Mouse (Mus musculus): Measurements from ENCODE around the gene Dhrs4.

GRCm38 (mm10) chr14:55470806-55471205 lies 7.8 kb upstream of the Dhrs4 start:
- TF ChIP-seq CTCF (IDR thresholded peaks at IDR 0.05; ENCODE audit: low read depth, low read length) = no peak
- TF ChIP-seq POLR2A (IDR thresholded peaks at IDR 0.05; ENCODE audit: insufficient read depth, low read length) = no peak
- peak; percentile 61; the same call in 1 of the 2 replicates for TF ChIP-seq EP300 (IDR thresholded peaks at IDR 0.05; ENCODE audit: insufficient read depth, low read depth, low read length)

Data from ES-Bruce4 (cell line).